Mouse (Mus musculus): Measurements from ENCODE around the gene Tax1bp1. TPM values are rescaled to one million over a fixed set of nuclear protein-coding genes. Genes with fewer than 3 reads are reported as not detected.

Tax1bp1 gene
- polyA plus RNA-seq (2014; fragmentation: Illumina TruSeq; extraction: RNeasy Lipid Tissue Mini Kit (QIAGEN cat#74804); ENCODE audit: low read depth, low replicate concordance), result 477 TPM

GRCm38 (mm10) chr6:52713104-52713896 is at the start of gene Tax1bp1:
TSS of gene Tax1bp1 (plus strand) at chr6:52713729.

Other genes starting within 250 kb of the Tax1bp1 start
- 1,045 TPM for gene Hibadh, start 73.3 kb upstream of the Tax1bp1 start, polyA plus RNA-seq (2014; fragmentation: Illumina TruSeq; extraction: RNeasy Lipid Tissue Mini Kit (QIAGEN cat#74804); ENCODE audit: low read depth, low replicate concordance)